ENCODE assay signal across 35 mouse cellular contexts in the genomic region with DNA sequence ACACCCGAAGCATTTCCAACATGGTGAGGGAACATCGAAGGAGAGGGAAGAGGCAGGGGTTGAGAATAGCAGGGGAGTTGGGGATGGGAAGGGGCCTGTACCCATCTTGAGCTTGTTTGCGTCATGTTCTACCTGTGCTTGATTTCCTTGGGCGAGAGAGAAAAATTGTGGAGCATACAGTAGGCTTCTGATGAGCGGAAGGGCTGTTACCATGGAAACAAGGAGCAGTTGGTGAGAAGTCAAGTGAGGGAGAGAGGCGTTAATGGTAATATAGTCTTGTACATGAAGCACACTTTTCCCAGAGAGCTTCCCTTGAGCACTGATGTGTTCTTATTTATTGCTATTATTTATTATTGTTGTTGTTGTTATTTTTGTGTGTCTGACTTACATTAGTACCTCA. TPM values are rescaled to one million over a fixed set of nuclear protein-coding genes. Genes with fewer than 3 reads are reported as not detected.
DNase-seq lines count a peak whose midpoint lies in the region; ATAC-seq lines count a peak whose summit lies in the region.
"Had no signal": no experiment of that assay in that cellular context is flagged by ENCODE, and none has a peak within 500 bp of the region (broad histone marks: within the 10 kb centered on the region; RNA-seq: fewer than 3 reads in every experiment).

No protein-coding gene starts in this region.

- peaks cover 69% of the 10 kb centered on the region for H3K36me3 ChIP-seq in forebrain, embryonic 15.5 days
- H3K36me3 ChIP-seq in forebrain, embryonic 12.5 days (replicated peaks): peaks cover 72% of the 10 kb centered on the region
- H3K36me3 ChIP-seq in midbrain, embryonic 15.5 days (replicated peaks): peaks cover 42% of the 10 kb centered on the region
- peaks cover 20% of the 10 kb centered on the region; the same call in 1 of the 2 replicates for H3K36me3 ChIP-seq in midbrain, embryonic 11.5 days (ENCODE audit: control insufficient read depth, insufficient read depth, low read length)

- H3K9me3 ChIP-seq in forebrain, embryonic 15.5 days: no peaks in the 10 kb centered on the region
- no peaks in the 10 kb centered on the region for H3K9me3 ChIP-seq in forebrain, embryonic 12.5 days
- H3K9me3 ChIP-seq in midbrain, embryonic 15.5 days: no peaks in the 10 kb centered on the region
- H3K9me3 ChIP-seq in midbrain, embryonic 11.5 days (ENCODE audit: control insufficient read depth, low read length): no peaks in the 10 kb centered on the region
- H3K9me3 ChIP-seq: embryonic facial prominence, embryonic 10.5 days; embryonic facial prominence, embryonic 15.5 days; heart, embryonic 12.5 days; hindbrain, embryonic 13.5 days; liver, embryonic 12.5 days; midbrain, embryonic 13.5 days; neural tube, embryonic 12.5 days had no signal

- no peaks in the 10 kb centered on the region for H3K27me3 ChIP-seq in forebrain, embryonic 15.5 days
- no peaks in the 10 kb centered on the region for H3K27me3 ChIP-seq in forebrain, embryonic 12.5 days
- no peaks in the 10 kb centered on the region for H3K27me3 ChIP-seq in midbrain, embryonic 15.5 days (replicated peaks)
- no peaks in the 10 kb centered on the region for H3K27me3 ChIP-seq in midbrain, embryonic 11.5 days (ENCODE audit: control insufficient read depth, insufficient read depth, low read length)
- H3K27me3 ChIP-seq: embryonic facial prominence, embryonic 15.5 days; heart, embryonic 12.5 days; hindbrain, embryonic 13.5 days; midbrain, embryonic 13.5 days; neural tube, embryonic 12.5 days had no signal

- DNase-seq in midbrain, embryonic 11.5 days (ENCODE audit: low spot score, missing footprints): no peak
- DNase-seq in brain, adult 2 months (ENCODE audit: low read depth, low spot score): peak; percentile 84
- peak; percentile 61 for DNase-seq in telencephalon, adult 2 months (ENCODE audit: low read depth, low spot score)
- DNase-seq in c-Kit-positive CD71-positive TER-119-positive erythroid progenitor cells, embryonic 14.5 days (ENCODE audit: low spot score): no peak
- DNase-seq: adrenal gland, postnatal 25 days; cerebellum, adult 8-10 months; cerebellum, postnatal 25 days; heart, adult 2 months; heart, postnatal 4 days; kidney, adult 11 months; kidney, postnatal 14 days; layer of hippocampus, postnatal 36 days; left cerebral cortex, postnatal 4 days; liver, postnatal 0 days; lung, postnatal 36 days; thymus, adult 18-20 months; thymus, postnatal 25 days had no signal

- H3K9ac ChIP-seq in forebrain, embryonic 15.5 days (replicated peaks): no peak overlapping the region
- no peak overlapping the region for H3K9ac ChIP-seq in forebrain, embryonic 12.5 days
- H3K9ac ChIP-seq in midbrain, embryonic 15.5 days: no peak overlapping the region
- H3K9ac ChIP-seq in midbrain, embryonic 11.5 days (ENCODE audit: low read length): no peak overlapping the region
- H3K9ac ChIP-seq: embryonic facial prominence, embryonic 15.5 days; heart, embryonic 12.5 days; hindbrain, embryonic 13.5 days; liver, embryonic 12.5 days; liver, postnatal 0 days; midbrain, embryonic 13.5 days; neural tube, embryonic 12.5 days had no signal

- 62% methylated on average over 6 of the region's 6 CpGs for WGBS in forebrain, embryonic 15.5 days
- WGBS in forebrain, embryonic 12.5 days: 82% methylated on average over 6 of the region's 6 CpGs
- WGBS in midbrain, embryonic 15.5 days: 63% methylated on average over 6 of the region's 6 CpGs
- 91% methylated on average over 6 of the region's 6 CpGs for WGBS in midbrain, embryonic 11.5 days

- no peak overlapping the region for H3K4me3 ChIP-seq in forebrain, embryonic 15.5 days
- H3K4me3 ChIP-seq in forebrain, embryonic 12.5 days (replicated peaks): no peak overlapping the region
- H3K4me3 ChIP-seq in midbrain, embryonic 15.5 days: no peak overlapping the region
- no peak overlapping the region for H3K4me3 ChIP-seq in midbrain, embryonic 11.5 days (ENCODE audit: low read depth, low read length)
- H3K4me3 ChIP-seq: embryonic facial prominence, embryonic 10.5 days; embryonic facial prominence, embryonic 15.5 days; heart, adult 2 months; heart, embryonic 12.5 days; hindbrain, embryonic 13.5 days; liver, embryonic 12.5 days; midbrain, embryonic 13.5 days; myocyte; neural tube, embryonic 12.5 days had no signal

- no peak; the same call in 1 of the 2 replicates for ATAC-seq in forebrain, embryonic 15.5 days (replicated peaks)
- no peak for ATAC-seq in forebrain, embryonic 12.5 days (ENCODE audit: low FRiP score)
- 0 out of 2 replicates have a peak, but pooled peaks have one; percentile 53 for ATAC-seq in midbrain, embryonic 15.5 days (replicated peaks)
- no peak for ATAC-seq in midbrain, embryonic 11.5 days (ENCODE audit: low FRiP score)
- ATAC-seq: inflammation-experienced regulatory T-cells, adult 6 months; liver, embryonic 12.5 days; liver, postnatal 0 days; midbrain, embryonic 13.5 days had no signal

- H3K27ac ChIP-seq in forebrain, embryonic 15.5 days (replicated peaks): peak overlapping the region; percentile 46; the same call in 1 of the 2 replicates
- H3K27ac ChIP-seq in forebrain, embryonic 12.5 days: no peak overlapping the region
- H3K27ac ChIP-seq in midbrain, embryonic 15.5 days: no peak overlapping the region
- H3K27ac ChIP-seq in midbrain, embryonic 11.5 days (ENCODE audit: low read depth, low read length): no peak overlapping the region
- H3K27ac ChIP-seq: embryonic facial prominence, embryonic 10.5 days; embryonic facial prominence, embryonic 15.5 days; heart, adult 2 months; hindbrain, embryonic 13.5 days; liver, embryonic 12.5 days; midbrain, embryonic 13.5 days; neural tube, embryonic 12.5 days had no signal

- H3K4me2 ChIP-seq in forebrain, embryonic 15.5 days (replicated peaks): no peak overlapping the region
- no peak overlapping the region for H3K4me2 ChIP-seq in forebrain, embryonic 12.5 days
- H3K4me2 ChIP-seq in midbrain, embryonic 15.5 days: no peak overlapping the region
- no peak overlapping the region for H3K4me2 ChIP-seq in midbrain, embryonic 11.5 days
- H3K4me2 ChIP-seq: embryonic facial prominence, embryonic 15.5 days; heart, embryonic 12.5 days; hindbrain, embryonic 13.5 days; liver, embryonic 12.5 days; midbrain, embryonic 13.5 days; neural tube, embryonic 12.5 days had no signal

- peaks cover 27% of the 10 kb centered on the region for H3K4me1 ChIP-seq in forebrain, embryonic 15.5 days
- peaks cover 16% of the 10 kb centered on the region for H3K4me1 ChIP-seq in forebrain, embryonic 12.5 days
- H3K4me1 ChIP-seq in midbrain, embryonic 15.5 days: peaks cover 20% of the 10 kb centered on the region
- no peaks in the 10 kb centered on the region for H3K4me1 ChIP-seq in midbrain, embryonic 11.5 days (ENCODE audit: control insufficient read depth, insufficient read depth, low read length)
- H3K4me1 ChIP-seq: embryonic facial prominence, embryonic 10.5 days; embryonic facial prominence, embryonic 15.5 days; heart, embryonic 12.5 days; liver, embryonic 12.5 days had no signal

RNA-seq across cellular contexts. Expression of gene Gabbr1, which starts 11.2 kb away (rescaled TPM):
- 50.9 and 53.1 TPM in 2 replicates for polyA plus RNA-seq in forebrain, embryonic 15.5 days (2015; fragmentation: Nextera tagmentation; extraction: Ambion mirVana)
- 31.7 and 32.6 TPM in 2 replicates for polyA plus RNA-seq in forebrain, embryonic 12.5 days (2016; fragmentation: Nextera tagmentation; extraction: Ambion mirVana)
- polyA plus RNA-seq in midbrain, embryonic 15.5 days (2015; fragmentation: Nextera tagmentation; extraction: Ambion mirVana): 86.4 and 88.8 TPM in 2 replicates
- polyA plus RNA-seq in midbrain, embryonic 11.5 days (2014; fragmentation: Nextera tagmentation; extraction: Ambion mirVana): 14.3 and 14.5 TPM in 2 replicates

RNA-seq across cellular contexts. Expression of gene Olfr90, which starts 31.3 kb away (rescaled TPM):
- not detected in 2 replicates for polyA plus RNA-seq in forebrain, embryonic 15.5 days (2015; fragmentation: Nextera tagmentation; extraction: Ambion mirVana)
- 0.06 and 0.15 TPM in 2 replicates for polyA plus RNA-seq in forebrain, embryonic 12.5 days (2016; fragmentation: Nextera tagmentation; extraction: Ambion mirVana)
- polyA plus RNA-seq in midbrain, embryonic 15.5 days (2015; fragmentation: Nextera tagmentation; extraction: Ambion mirVana): 0.06 TPM in 1 of 2 replicates, not detected in the other
- not detected in 2 replicates for polyA plus RNA-seq in midbrain, embryonic 11.5 days (2014; fragmentation: Nextera tagmentation; extraction: Ambion mirVana)
- polyA plus RNA-seq: embryonic facial prominence, embryonic 10.5 days; heart, adult 2 months; heart, embryonic 12.5 days; heart, postnatal 0 days; hindbrain, embryonic 13.5 days; kidney, embryonic 14.5 days; limb, embryonic 14.5 days; liver, embryonic 12.5 days; liver, postnatal 0 days; lung, embryonic 16.5 days; midbrain, embryonic 13.5 days; myocyte; small intestine, adult 2 months; stomach, embryonic 14.5 days had no signal

RNA-seq across cellular contexts. Expression of gene Mog, which starts 33.8 kb away (rescaled TPM):
- polyA plus RNA-seq in forebrain, embryonic 15.5 days (2015; fragmentation: Nextera tagmentation; extraction: Ambion mirVana): 1.9 and 2.4 TPM in 2 replicates
- polyA plus RNA-seq in forebrain, embryonic 12.5 days (2016; fragmentation: Nextera tagmentation; extraction: Ambion mirVana): 1.1 and 1.2 TPM in 2 replicates
- 2.4 and 3.7 TPM in 2 replicates for polyA plus RNA-seq in midbrain, embryonic 15.5 days (2015; fragmentation: Nextera tagmentation; extraction: Ambion mirVana)
- 0.18 and 0.42 TPM in 2 replicates for polyA plus RNA-seq in midbrain, embryonic 11.5 days (2014; fragmentation: Nextera tagmentation; extraction: Ambion mirVana)
- polyA plus RNA-seq: embryonic facial prominence, embryonic 15.5 days; heart, adult 2 months; heart, embryonic 12.5 days; heart, postnatal 0 days; inflammation-experienced regulatory T-cells, adult 6 months; limb, embryonic 14.5 days; liver, embryonic 12.5 days; liver, postnatal 0 days; small intestine, adult 2 months had no signal

RNA-seq across cellular contexts. Expression of gene Olfr91, which starts 41.1 kb away (rescaled TPM):
- not detected in 2 replicates for polyA plus RNA-seq in forebrain, embryonic 15.5 days (2015; fragmentation: Nextera tagmentation; extraction: Ambion mirVana)
- not detected in 2 replicates for polyA plus RNA-seq in forebrain, embryonic 12.5 days (2016; fragmentation: Nextera tagmentation; extraction: Ambion mirVana)
- polyA plus RNA-seq in midbrain, embryonic 15.5 days (2015; fragmentation: Nextera tagmentation; extraction: Ambion mirVana): not detected in 2 replicates
- polyA plus RNA-seq in midbrain, embryonic 11.5 days (2014; fragmentation: Nextera tagmentation; extraction: Ambion mirVana): not detected in 2 replicates
- polyA plus RNA-seq: embryonic facial prominence, embryonic 10.5 days; embryonic facial prominence, embryonic 15.5 days; heart, adult 2 months; heart, embryonic 12.5 days; heart, postnatal 0 days; hindbrain, embryonic 13.5 days; kidney, embryonic 14.5 days; limb, embryonic 14.5 days; liver, embryonic 12.5 days; liver, postnatal 0 days; lung, embryonic 16.5 days; midbrain, embryonic 13.5 days; myocyte; neural tube, embryonic 12.5 days; small intestine, adult 2 months; stomach, embryonic 14.5 days had no signal

RNA-seq across cellular contexts. Expression of gene Zfp57, which starts 56.0 kb away (rescaled TPM):
- 329 and 340 TPM in 2 replicates for polyA plus RNA-seq in forebrain, embryonic 15.5 days (2015; fragmentation: Nextera tagmentation; extraction: Ambion mirVana)
- polyA plus RNA-seq in forebrain, embryonic 12.5 days (2016; fragmentation: Nextera tagmentation; extraction: Ambion mirVana): 193 and 197 TPM in 2 replicates
- polyA plus RNA-seq in midbrain, embryonic 15.5 days (2015; fragmentation: Nextera tagmentation; extraction: Ambion mirVana): 289 and 324 TPM in 2 replicates
- 89.9 and 102 TPM in 2 replicates for polyA plus RNA-seq in midbrain, embryonic 11.5 days (2014; fragmentation: Nextera tagmentation; extraction: Ambion mirVana)
- polyA plus RNA-seq: inflammation-experienced regulatory T-cells, adult 6 months had no signal

Comparison
In these comparisons a context has a peak if more than half of its experiments do, and no peak if none do; other contexts are left out.
1. DNase-seq: peak in brain, adult 2 months (single experiment) and telencephalon, adult 2 months (single experiment); none in midbrain, embryonic 11.5 days (single experiment) and c-Kit-positive CD71-positive TER-119-positive erythroid progenitor cells, embryonic 14.5 days (single experiment).